Mouse (Mus musculus) gastrocnemius, adult 8-10 months (tissue): ENCODE results near the gene Hist1h3b. TPM values are rescaled to one million over a fixed set of nuclear protein-coding genes. Genes with fewer than 3 reads are reported as not detected.
"Not testable (repeated sequence)": the region's sequence is repeated elsewhere in the genome, so short reads cannot be mapped to it uniquely, and the experiment has no call there.

Experiments used
- DNase-seq, 2 experiments: peaks; one replicate each; pipeline ENCODE4 v3.0.0; 2022; ENCODE audit warnings: low spot score in 2 of 2
- total RNA-seq, 4 experiments: library from RNA; stranded (reverse); gene quantifications; 2 replicates each; pipeline ENCODE4 v1.2.4; 2022

The Hist1h3b gene
- total RNA-seq, 4 experiments from 2014 or later, result 2.7 to 2.8 TPM; not detected in 2

DNA sequence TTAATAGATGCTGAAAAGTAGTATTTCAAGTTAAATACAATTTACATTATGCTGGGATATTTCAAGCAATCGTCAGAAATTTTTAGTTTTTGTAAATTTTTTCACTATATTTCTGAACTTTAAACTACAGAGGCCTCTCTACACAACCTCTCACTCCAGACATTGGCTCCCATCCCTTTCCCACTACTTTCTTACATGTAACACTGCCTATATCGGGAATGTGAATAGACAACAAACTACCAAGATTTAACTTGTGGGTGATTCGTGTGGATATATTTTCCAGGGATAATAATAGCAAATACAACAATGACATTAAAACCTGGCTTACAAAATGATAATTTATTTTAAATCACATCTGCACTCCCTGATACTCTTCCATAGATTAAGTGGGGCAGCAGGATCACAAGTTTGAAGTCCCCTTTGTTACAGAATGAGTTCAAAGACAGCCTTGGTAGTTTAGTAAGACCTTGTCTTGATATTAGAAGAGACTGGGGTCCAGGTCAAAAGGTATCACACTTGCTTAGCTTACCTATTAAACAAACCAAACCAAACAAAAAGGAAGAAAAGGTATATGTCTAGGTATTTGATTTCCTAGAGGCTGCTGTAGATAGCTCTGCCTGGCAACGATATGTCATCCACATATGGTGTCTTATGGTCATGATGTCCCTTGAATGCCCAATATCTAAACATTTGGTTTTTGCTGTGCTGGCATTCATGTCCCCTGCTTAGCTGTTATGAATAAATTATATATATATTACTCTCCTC, 1.4 kb downstream of the Hist1h3b start:
- no peak for DNase-seq

DNA sequence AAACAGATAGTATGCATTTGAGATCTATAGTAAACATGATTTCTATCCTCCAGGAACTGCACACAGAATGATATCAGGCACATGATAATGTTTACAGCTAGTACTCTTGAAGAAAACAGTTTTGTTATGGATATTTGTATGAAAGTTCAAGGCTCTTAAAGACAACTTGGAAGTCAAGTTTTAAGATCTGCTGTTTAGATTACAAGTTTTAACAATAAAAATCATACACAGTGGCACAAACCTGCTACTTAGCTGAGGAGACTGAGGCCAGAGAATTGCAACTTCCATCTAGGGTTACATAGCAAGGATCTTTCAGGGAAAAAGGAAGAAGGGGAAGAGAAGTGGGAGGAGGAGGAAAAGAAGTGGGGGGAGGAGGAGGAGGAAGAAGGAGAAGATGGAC, 2.9 kb downstream of the Hist1h3b start:
- no peak for DNase-seq

DNA sequence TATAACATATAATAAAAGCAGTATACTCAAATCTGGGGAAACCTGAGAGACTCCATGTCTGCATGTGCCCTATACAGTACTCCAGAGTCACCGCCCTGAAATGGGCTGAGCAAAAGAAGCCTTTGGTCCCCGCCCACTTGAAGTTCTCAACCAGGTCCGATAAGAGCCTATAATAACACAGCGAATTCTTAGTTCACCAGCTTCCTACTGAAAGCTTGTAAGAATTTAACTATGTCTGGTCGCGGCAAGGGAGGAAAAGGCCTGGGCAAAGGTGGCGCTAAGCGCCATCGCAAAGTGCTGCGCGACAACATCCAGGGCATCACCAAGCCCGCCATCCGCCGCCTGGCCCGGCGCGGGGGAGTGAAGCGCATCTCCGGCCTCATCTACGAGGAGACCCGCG, 4.7 kb downstream of the Hist1h3b start, which contains the start of gene Hist1h4b:
Gene Hist1h4b, plus strand, starts transcription at position 224 of the 400 bp plus-strand sequence.
- DNase-seq, result peak in 1 of 2 experiments; percentile 17

DNA sequence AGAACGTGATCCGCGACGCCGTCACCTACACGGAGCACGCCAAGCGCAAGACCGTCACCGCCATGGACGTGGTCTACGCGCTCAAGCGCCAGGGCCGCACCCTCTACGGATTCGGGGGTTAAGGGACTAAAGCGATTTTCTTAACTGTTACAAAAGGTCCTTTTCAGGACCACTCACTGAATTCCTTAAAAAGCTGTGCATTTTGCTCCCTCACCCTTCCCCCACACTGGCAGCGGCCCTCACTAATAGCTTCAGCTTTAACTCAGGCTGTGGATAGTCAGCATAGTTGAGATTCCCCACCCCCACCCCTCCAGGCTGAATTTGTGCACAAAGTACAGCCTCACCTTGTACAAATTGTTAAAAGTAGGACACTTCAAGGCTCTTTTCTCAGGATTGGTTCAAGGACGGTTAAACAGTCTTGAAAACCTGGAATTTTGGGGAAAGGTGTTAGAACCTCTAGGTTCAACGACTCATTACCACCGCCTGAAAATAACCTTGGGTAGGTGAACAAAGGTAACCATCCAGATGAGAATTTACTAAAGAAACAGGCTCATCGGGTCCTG, 5.2 kb downstream of the Hist1h3b start:
- no peak for DNase-seq

DNA sequence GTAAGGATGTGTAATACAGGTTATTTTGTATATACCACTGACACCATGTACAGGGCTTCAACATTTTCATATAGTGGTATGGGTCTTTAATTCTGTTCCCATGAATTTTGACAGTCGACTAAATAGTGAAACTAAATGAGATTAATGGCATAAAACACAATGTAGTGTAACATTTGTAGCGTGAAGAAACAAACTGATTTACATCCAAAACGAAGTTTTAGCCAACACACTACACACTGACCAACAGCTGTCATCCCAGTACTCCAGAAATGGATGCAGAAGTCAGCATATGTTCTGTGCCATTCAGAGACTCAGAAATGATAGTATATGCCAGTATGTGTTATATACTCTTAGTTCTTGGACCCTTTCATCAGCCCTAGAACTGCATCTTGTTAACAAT, 5.9 kb downstream of the Hist1h3b start:
- no peak for DNase-seq

DNA sequence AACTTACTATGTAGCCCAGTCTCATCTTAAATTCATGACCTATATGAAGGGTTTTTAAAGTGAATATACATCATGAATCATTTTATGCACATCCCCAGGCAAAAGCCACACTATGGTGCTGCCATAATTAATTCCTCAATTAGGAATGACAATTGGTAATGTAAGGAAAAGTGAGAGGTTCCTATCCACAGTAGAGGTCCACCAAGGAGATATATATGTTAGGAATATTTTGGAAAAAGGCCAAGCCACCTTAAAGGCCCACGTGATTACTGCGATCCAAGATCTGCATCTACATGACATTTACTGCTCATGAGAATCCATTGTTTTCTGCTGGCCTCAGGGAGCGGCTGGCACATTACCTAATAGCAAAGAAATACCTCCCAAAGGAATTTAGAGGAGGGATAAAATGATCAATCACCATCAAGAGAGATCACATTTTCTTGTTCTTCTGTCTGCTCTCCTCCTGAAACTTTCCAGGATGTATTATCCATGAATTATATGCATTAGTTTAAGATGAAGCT, 7.2 kb downstream of the Hist1h3b start:
- DNase-seq, result no peak

DNA sequence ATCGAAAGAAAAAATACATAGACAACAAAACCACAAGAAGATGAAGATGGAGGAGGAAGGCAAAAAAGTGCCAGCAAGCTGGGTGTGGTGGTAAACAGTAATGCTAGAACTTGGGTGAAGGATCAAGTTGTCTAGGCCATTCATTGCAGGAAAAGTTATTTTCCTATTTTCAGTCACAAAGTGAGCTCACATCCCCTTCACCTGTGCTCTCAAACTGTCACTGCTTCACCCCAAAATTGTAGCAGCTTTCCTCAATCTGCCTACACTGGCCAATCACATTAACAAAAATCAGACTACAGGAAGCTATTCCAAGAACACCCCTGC, 7.8 kb downstream of the Hist1h3b start:
- DNase-seq, result no peak

DNA sequence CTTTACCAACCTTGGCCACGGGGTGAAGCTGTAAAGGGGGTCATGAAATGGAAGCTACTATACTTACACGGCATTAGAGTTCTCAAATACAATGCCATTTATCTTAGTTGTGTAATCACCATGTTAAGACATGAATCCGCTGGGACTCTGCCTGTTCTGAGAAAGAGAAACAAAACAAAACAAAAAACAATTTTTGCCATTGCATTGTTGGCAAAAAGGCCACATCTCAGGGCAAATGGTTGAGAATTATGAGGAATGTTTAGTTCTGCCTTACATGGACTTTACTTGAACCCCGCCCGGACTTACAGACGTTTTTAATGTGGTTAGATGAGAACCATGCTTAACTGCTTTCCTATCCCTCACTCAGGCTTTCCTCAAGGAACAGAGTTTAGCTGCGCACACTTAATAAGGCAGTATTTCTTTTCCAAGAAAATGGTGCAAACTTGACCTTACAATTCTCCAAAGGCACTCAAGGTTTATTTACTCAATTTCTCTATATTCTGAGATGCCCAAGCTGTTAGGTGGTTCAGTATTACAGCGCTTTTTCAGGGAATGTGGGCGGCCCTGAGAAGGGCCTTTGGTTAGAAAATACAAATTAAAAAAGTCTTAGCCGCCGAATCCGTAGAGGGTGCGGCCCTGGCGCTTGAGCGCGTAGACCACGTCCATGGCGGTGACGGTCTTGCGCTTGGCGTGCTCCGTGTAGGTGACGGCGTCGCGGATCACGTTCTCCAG, 8.3 kb downstream of the Hist1h3b start:
- DNase-seq, result no peak

DNA sequence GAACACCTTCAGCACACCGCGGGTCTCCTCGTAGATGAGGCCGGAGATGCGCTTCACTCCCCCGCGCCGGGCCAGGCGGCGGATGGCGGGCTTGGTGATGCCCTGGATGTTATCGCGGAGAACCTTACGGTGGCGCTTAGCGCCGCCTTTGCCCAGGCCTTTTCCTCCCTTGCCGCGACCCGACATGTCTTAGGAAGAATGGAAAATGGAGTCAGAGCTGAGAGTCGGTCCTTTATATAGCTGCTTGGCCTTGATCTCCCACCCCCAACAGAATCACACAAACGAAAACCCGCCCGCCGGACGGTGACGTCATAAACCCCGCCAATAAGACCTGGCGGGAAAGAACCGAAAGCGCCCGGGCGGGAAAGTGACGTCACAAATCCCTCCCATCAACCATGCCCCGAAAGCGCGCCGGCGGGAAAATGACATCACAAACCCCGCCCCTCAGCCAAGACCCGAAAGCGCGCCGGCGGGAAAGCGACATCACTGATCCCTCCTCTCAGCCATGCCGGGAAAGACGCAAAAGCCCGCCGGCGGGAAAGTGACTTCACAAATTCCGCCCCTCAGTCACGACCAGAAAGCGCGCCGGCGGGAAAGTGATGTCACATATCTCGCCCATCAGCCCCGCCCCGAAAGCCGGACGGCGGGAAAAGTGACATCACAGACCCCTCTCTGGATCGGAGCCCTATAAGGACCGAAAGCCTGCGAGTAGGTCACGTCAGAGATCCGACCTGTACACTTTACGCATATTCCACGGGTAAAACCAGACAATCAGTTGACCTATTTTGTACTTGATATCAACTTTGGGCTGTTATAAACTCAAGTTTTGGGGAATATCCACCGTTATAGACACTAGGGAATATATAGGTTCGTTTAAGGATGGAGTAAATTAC, 9.2 kb downstream of the Hist1h3b start, which contains the start of gene Hist1h4a:
Gene Hist1h4a, minus strand, starts transcription at position 259 of the 893 bp plus-strand sequence.
- peak; percentile 82 to 87 for DNase-seq

DNA sequence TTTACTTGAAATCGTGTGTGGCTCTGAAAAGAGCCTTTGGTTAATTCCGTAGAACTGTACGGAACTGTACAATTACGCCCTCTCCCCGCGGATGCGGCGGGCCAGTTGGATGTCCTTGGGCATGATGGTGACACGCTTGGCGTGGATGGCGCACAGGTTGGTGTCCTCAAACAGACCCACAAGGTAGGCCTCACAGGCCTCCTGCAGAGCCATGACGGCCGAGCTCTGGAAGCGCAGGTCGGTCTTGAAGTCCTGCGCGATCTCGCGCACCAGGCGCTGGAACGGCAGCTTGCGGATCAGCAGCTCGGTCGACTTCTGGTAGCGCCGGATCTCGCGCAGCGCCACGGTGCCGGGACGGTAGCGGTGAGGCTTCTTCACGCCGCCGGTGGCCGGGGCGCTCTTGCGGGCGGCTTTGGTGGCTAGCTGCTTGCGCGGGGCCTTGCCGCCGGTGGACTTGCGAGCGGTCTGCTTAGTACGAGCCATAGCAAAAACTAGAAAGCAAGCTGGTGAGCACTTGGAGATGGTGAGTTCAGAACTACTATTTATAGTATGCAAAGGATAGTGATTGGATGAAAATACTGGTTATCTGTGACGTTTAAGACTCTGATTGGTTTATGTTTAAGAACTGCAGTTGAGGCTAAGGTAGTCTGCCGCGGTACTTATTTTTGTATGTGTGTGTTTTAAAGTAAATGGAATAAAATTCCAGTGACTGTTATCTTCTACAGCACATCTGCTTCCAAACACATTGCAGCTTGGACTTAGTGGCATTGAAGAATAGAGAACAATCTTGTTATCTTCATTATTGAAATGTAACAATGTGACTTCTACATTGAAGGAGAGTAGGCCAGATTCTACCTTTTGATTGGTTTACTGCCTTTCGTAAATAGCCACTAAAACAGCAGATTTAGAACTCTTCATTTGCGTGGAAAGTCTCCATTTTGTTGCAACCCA, 10.1 kb downstream of the Hist1h3b start, which contains the start of gene Hist1h3a:
Gene Hist1h3a, minus strand, starts transcription at position 516 of the 951 bp plus-strand sequence.
- not testable (repeated sequence) for DNase-seq

DNA sequence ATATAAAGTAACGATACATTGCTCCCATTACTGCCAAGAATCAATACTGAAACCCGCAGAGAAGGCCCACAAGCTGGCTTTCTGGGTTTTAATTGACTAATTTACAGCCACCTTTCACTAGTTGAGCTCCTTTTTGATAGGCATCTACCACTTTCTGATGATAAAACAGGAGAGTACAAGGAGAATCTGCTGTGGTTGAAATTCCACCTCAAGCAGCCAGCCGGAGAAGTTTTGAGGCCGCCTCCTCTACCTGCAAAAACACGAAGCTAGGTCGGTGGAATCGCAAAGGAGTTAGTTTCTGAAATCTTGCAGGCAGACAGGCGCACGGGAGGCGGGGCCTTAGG, 11.1 kb downstream of the Hist1h3b start:
- no peak for DNase-seq

DNA sequence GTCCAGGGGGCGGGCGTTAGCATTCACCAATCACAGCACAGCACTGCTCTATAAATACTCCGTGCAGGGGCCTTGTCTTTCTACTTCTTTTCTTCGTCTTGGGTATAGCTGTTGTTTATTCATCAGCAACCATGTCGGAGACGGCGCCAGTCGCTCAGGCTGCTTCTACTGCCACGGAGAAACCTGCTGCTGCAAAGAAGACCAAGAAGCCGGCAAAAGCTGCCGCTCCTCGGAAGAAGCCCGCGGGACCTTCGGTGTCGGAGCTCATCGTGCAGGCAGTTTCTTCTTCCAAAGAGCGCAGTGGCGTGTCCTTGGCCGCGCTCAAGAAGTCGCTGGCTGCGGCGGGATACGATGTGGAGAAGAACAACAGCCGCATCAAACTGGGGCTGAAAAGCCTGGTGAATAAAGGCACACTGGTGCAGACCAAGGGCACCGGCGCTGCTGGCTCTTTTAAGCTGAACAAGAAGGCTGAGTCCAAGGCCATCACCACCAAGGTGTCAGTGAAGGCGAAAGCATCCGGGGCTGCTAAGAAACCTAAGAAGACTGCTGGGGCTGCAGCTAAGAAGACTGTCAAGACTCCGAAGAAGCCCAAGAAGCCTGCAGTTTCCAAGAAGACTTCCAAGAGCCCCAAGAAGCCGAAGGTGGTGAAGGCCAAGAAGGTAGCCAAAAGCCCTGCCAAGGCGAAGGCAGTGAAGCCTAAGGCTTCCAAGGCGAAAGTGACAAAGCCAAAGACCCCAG, 11.7 kb downstream of the Hist1h3b start, which contains the start of gene Hist1h1a:
Gene Hist1h1a, plus strand, starts transcription at position 81 of the 738 bp plus-strand sequence.
- DNase-seq, result peak; percentile 40 to 51

DNA sequence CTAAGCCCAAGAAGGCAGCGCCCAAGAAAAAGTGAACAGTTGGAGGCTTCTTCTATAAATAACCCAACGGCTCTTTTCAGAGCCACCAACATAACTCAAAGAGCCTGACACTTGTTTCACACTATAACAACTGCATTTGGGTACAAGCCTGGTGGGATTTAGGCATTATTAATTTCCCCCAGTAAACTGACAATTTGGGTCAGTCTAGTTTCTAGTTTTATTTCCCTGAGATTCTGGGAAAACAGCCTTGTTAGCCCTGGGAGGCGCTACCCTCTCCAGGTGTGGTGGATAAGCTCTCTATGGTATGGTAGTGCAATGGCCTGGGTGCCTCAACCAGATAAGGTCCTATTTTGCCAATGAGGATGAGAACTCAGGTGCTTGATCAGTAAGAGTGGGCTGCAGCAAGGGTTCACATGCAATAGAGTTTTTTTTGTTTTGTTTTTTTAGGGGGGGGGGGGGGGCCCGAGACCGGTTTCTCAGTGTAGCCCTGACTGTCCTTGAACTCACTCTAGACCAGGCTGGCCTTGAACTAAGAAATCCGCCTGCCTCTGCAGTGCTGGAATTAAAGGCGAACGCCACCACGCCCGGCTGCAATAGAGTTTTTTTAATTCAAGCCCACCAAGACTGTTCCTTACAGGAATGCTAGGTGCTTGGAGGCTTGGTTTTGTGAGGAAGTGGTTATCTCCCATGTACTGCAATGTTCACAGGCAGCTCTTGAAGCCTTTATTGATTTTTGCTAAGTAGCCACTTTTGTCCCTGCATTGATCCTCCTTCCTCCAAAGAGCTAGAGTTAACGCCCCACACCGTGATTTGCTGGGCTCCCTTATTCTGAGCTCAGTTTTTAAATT, 12.5 kb downstream of the Hist1h3b start:
- no peak for DNase-seq

DNA sequence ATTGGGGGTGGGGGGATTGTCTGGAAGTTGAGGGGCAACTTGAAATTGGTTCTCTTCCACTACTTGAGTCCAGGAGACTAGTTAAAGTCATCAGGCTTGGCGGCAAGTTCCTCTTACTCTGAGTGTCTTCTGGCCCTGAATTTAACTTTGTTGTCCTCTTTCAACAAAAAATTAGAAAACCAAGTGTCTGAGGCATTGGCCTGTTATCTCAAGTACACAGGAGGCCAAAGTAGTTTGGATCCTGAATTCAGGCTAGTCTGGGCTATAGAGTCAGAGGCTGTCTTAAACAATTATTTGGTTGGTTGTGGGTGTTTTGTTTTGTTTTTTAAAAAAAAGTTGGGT, 13.1 kb downstream of the Hist1h3b start:
- no peak for DNase-seq

DNA sequence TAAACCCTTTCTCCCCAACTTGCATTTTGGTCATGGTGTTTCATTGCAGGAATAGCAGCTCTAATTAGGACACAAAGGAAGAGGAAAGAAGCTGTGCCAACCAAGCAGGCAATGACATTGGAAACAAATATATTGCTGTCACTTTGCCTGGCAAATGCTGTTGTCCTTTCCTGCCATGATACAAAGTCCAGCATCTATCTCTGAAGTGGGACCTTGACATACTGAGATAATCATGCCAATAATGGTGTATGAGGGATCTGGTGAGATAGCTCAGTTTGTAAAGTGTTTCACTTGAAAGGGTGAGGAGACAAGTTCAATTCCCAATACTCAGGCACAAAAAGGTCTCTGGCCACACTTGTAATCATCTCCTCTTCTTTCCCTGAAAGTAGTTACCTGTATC, 14.7 kb downstream of the Hist1h3b start:
- DNase-seq, result no peak

DNA sequence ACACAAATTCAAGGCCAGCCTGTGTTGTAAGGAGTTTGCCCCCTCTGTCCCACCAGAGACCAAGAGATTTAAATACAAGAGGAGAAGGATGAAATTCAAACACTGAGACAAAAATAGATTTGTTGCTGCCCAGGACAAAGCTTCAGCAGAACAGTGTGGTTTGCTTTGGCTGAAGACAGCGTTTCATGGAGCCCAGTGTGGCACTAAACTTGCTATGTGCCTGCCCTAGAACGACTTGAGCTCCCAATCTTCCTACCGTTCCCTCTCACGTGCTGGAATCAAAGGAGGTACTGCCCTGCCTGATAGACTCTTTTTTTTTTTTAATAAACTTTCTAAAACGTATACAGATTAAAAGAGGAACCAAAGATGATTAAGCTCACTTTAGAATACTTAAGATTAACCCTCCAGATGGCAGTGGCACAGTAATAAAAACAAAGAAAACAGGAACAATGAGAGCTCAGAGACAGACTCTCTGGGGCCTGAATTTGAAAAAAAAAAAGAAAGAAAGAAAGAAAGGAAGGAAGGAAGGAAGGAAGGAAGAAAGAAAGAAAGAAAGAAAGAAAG, 16.8 kb downstream of the Hist1h3b start:
- DNase-seq, result no peak

DNA sequence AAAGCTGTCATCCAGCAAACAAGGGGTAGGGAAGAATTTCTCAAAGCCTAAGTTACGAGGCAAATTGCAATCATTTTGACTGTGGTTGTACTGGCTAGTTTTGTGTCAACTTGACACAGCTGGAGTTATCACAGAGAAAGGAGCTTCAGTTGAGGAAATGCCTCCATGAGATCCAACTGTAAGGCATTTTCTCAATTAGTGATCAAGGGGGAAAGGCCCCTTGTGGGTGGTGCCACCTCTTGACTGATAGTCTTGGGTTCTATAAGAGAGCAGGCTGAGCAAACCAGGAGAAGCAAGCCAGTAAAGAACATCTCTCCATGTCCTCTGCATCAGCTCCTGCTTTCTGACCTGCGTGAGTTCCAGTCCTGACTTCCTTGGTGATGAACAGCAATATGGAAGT, 17.5 kb downstream of the Hist1h3b start, which contains the start of gene Trim38:
Gene Trim38, plus strand, starts transcription at position 301 of the 400 bp plus-strand sequence.
- DNase-seq, result not testable (repeated sequence)
